Mouse (Mus musculus): ENCODE measurements at regions not wholly inside any gene's neighbourhood (a gene's known extent, or its start where the extent isn't known, plus 50 kb on each side); places are given as distances from the start of the nearest gene placed in this dataset.

GRCm38 (mm10) chr8:41592174-41592573, 175.3 kb upstream of the Frg1 start:
- TF ChIP-seq POLR2A (IDR thresholded peaks at IDR 0.05; ENCODE audit: control insufficient read depth, low read depth, low read length) = no peak
- no peak for TF ChIP-seq CTCF (IDR thresholded peaks at IDR 0.05; ENCODE audit: control insufficient read depth, insufficient read depth, insufficient replicate concordance, low read depth, low read length)
- Histone ChIP-seq H3K27ac (ENCODE audit: control insufficient read depth, insufficient read depth, low read depth, low read length) (no peak overlapping the region), H3K4me3 (ENCODE audit: control insufficient read depth, low read depth, low read length) (no peak overlapping the region), H3K4me1 (ENCODE audit: control insufficient read depth, insufficient read depth, low read length) (no peaks in the 10 kb centered on the region), H3K27me3 (ENCODE audit: control insufficient read depth, insufficient read depth, low read length) (no peaks in the 10 kb centered on the region), H3K36me3 (ENCODE audit: control insufficient read depth, insufficient read depth, low read length) (no peaks in the 10 kb centered on the region)

- H3K4me1 ChIP-seq (ENCODE audit: control insufficient read depth, insufficient read depth, low read length) = no peaks in the 10 kb centered on the region
- no peak overlapping the region for H3K4me3 ChIP-seq (ENCODE audit: control insufficient read depth, low read depth, low read length)
- H3K27ac ChIP-seq (ENCODE audit: control insufficient read depth, insufficient read depth, low read depth, low read length) = no peak overlapping the region
- no peaks in the 10 kb centered on the region for H3K27me3 ChIP-seq (ENCODE audit: control insufficient read depth, insufficient read depth, low read length)
- H3K36me3 ChIP-seq (ENCODE audit: control insufficient read depth, insufficient read depth, low read length) = no peaks in the 10 kb centered on the region
- no peak for TF ChIP-seq POLR2A (IDR thresholded peaks at IDR 0.05; ENCODE audit: control insufficient read depth, low read depth, low read length)
- no peak for TF ChIP-seq CTCF (IDR thresholded peaks at IDR 0.05; ENCODE audit: control insufficient read depth, insufficient read depth, insufficient replicate concordance, low read depth, low read length)
Observed at GRCm38 (mm10) chr8:41588157-41588556, 171.3 kb upstream of the Frg1 start.

GRCm38 (mm10) chr8:41573027-41573885, 156.4 kb upstream of the Frg1 start:
- TF ChIP-seq POLR2A (IDR thresholded peaks at IDR 0.05; ENCODE audit: control insufficient read depth, low read depth, low read length) (no peak), CTCF (IDR thresholded peaks at IDR 0.05; ENCODE audit: control insufficient read depth, insufficient read depth, insufficient replicate concordance, low read depth, low read length) (peak; percentile 42; the same call in 1 of the 2 replicates)
- Histone ChIP-seq H3K4me1 (ENCODE audit: control insufficient read depth, insufficient read depth, low read length) (no peaks in the 10 kb centered on the region), H3K27ac (ENCODE audit: control insufficient read depth, insufficient read depth, low read depth, low read length) (no peak overlapping the region), H3K27me3 (ENCODE audit: control insufficient read depth, insufficient read depth, low read length) (no peaks in the 10 kb centered on the region), H3K4me3 (ENCODE audit: control insufficient read depth, low read depth, low read length) (no peak overlapping the region), H3K36me3 (ENCODE audit: control insufficient read depth, insufficient read depth, low read length) (no peaks in the 10 kb centered on the region)

- Histone ChIP-seq H3K27ac (ENCODE audit: control insufficient read depth, insufficient read depth, low read depth, low read length) (no peak overlapping the region), H3K36me3 (ENCODE audit: control insufficient read depth, insufficient read depth, low read length) (no peaks in the 10 kb centered on the region), H3K27me3 (ENCODE audit: control insufficient read depth, insufficient read depth, low read length) (no peaks in the 10 kb centered on the region), H3K4me1 (ENCODE audit: control insufficient read depth, insufficient read depth, low read length) (no peaks in the 10 kb centered on the region), H3K4me3 (ENCODE audit: control insufficient read depth, low read depth, low read length) (no peak overlapping the region)
- TF ChIP-seq POLR2A (IDR thresholded peaks at IDR 0.05; ENCODE audit: control insufficient read depth, low read depth, low read length) (no peak), CTCF (IDR thresholded peaks at IDR 0.05; ENCODE audit: control insufficient read depth, insufficient read depth, insufficient replicate concordance, low read depth, low read length) (no peak)
Observed at GRCm38 (mm10) chr8:41570566-41570965, 153.7 kb upstream of the Frg1 start.

- Histone ChIP-seq H3K36me3 (ENCODE audit: control insufficient read depth, insufficient read depth, low read length) (no peaks in the 10 kb centered on the region), H3K4me1 (ENCODE audit: control insufficient read depth, insufficient read depth, low read length) (peaks cover 4% of the 10 kb centered on the region), H3K27me3 (ENCODE audit: control insufficient read depth, insufficient read depth, low read length) (no peaks in the 10 kb centered on the region), H3K27ac (ENCODE audit: control insufficient read depth, insufficient read depth, low read depth, low read length) (no peak overlapping the region), H3K4me3 (ENCODE audit: control insufficient read depth, low read depth, low read length) (no peak overlapping the region)
- TF ChIP-seq CTCF (IDR thresholded peaks at IDR 0.05; ENCODE audit: control insufficient read depth, insufficient read depth, insufficient replicate concordance, low read depth, low read length) (no peak), POLR2A (IDR thresholded peaks at IDR 0.05; ENCODE audit: control insufficient read depth, low read depth, low read length) (no peak)
Observed at GRCm38 (mm10) chr8:41561995-41562394, 145.1 kb upstream of the Frg1 start.

- TF ChIP-seq CTCF (IDR thresholded peaks at IDR 0.05; ENCODE audit: control insufficient read depth, insufficient read depth, insufficient replicate concordance, low read depth, low read length) = no peak
- H3K27ac ChIP-seq (ENCODE audit: control insufficient read depth, insufficient read depth, low read depth, low read length) = no peak overlapping the region
Observed at GRCm38 (mm10) chr8:41556819-41557218, 139.9 kb upstream of the Frg1 start.

GRCm38 (mm10) chr8:41552747-41553534, 136.1 kb upstream of the Frg1 start:
- Histone ChIP-seq H3K36me3 (ENCODE audit: control insufficient read depth, insufficient read depth, low read length) (no peaks in the 10 kb centered on the region), H3K4me3 (ENCODE audit: control insufficient read depth, low read depth, low read length) (no peak overlapping the region), H3K27me3 (ENCODE audit: control insufficient read depth, insufficient read depth, low read length) (no peaks in the 10 kb centered on the region), H3K4me1 (ENCODE audit: control insufficient read depth, insufficient read depth, low read length) (peaks cover 2% of the 10 kb centered on the region), H3K27ac (ENCODE audit: control insufficient read depth, insufficient read depth, low read depth, low read length) (no peak overlapping the region)
- TF ChIP-seq CTCF (IDR thresholded peaks at IDR 0.05; ENCODE audit: control insufficient read depth, insufficient read depth, insufficient replicate concordance, low read depth, low read length) (no peak), POLR2A (IDR thresholded peaks at IDR 0.05; ENCODE audit: control insufficient read depth, low read depth, low read length) (no peak)

More at GRCm38 (mm10) chr8:41556819-41557218, 139.9 kb upstream of the Frg1 start:
- Histone ChIP-seq H3K4me3 (ENCODE audit: control insufficient read depth, low read depth, low read length) (no peak overlapping the region), H3K27me3 (ENCODE audit: control insufficient read depth, insufficient read depth, low read length) (no peaks in the 10 kb centered on the region), H3K36me3 (ENCODE audit: control insufficient read depth, insufficient read depth, low read length) (no peaks in the 10 kb centered on the region), H3K4me1 (ENCODE audit: control insufficient read depth, insufficient read depth, low read length) (peaks cover 2% of the 10 kb centered on the region)

Measured in testis, adult 2 months (tissue).